Mouse (Mus musculus): ENCODE measurements around the gene Prr27.

Gene Prr27

GRCm38 (mm10) chr5:87825386-87825785 is at the start of gene Prr27:
TSS of gene Prr27 (plus strand) at chr5:87825686.
- DNase-seq = no peak

GRCm38 (mm10) chr5:87782731-87783130 is 42.8 kb upstream of the Prr27 start:
- DNase-seq = no peak

- no peak for DNase-seq
Observed at GRCm38 (mm10) chr5:87807782-87808181, 17.7 kb upstream of the Prr27 start, which contains the start of gene Csn1s2b. TSS of gene Csn1s2b (plus strand) at chr5:87808082.

GRCm38 (mm10) chr5:87809253-87809652 is 16.2 kb upstream of the Prr27 start:
- no peak for DNase-seq

- no peak for DNase-seq
Observed at GRCm38 (mm10) chr5:87855136-87855716, 29.7 kb downstream of the Prr27 start.

- DNase-seq = no peak
Observed at GRCm38 (mm10) chr5:87870084-87870483, 44.6 kb downstream of the Prr27 start.

- no peak for DNase-seq
Observed at GRCm38 (mm10) chr5:87871423-87871822, 45.9 kb downstream of the Prr27 start.

GRCm38 (mm10) chr5:87884729-87885128 is 59.2 kb downstream of the Prr27 start, which contains the start of gene Odam:
TSS of gene Odam (plus strand) at chr5:87885029.
- no peak for DNase-seq

All from thymus, postnatal 14 days (tissue).